Mouse (Mus musculus) lung, postnatal 0 days (tissue): ENCODE measurements around the gene Trp53bp1. TPM values are rescaled to one million over a fixed set of nuclear protein-coding genes. Genes with fewer than 3 reads are reported as not detected.

Experiments used
- ATAC-seq: fragments of 200-750 bp; cut with Nextera tagmentation; 2 replicates; pipeline ENCODE4 v1.8.0; 2017; ENCODE audit warnings: moderate library complexity
- DNase-seq: peaks from one replicate; pipeline ENCODE4 v3.0.0-alpha.2; 2016; ENCODE audit warnings: low spot score
- H3K27ac ChIP-seq: fragments of 300-500 bp; sonication (generic); 2 replicates; pipeline ENCODE4 v1.5.1; 2014; ENCODE audit warnings: antibody characterized with exemption, mild to moderate bottlenecking, low read length, mixed read lengths
- H3K27me3 ChIP-seq: fragments of 300-500 bp; sonication (generic); replicated peaks from 2 replicates; pipeline ENCODE4 v1.6.1; 2014; ENCODE audit warnings: low read length, mixed read lengths; ENCODE audit not compliant: insufficient read depth
- H3K36me3 ChIP-seq: fragments of 300-500 bp; sonication (generic); 2 replicates; pipeline ENCODE4 v1.6.1; 2014; ENCODE audit warnings: low read length, mixed read lengths; ENCODE audit not compliant: insufficient read depth
- H3K4me1 ChIP-seq: fragments of 300-500 bp; sonication (generic); 2 replicates; pipeline ENCODE4 v1.6.1; 2014; ENCODE audit warnings: antibody characterized with exemption, low read depth, low read length, mixed read lengths; ENCODE audit not compliant: insufficient read depth
- H3K4me2 ChIP-seq: fragments of 300-500 bp; sonication (generic); replicated peaks from 2 replicates; pipeline ENCODE4 v1.6.1; 2014; ENCODE audit warnings: low read depth, mild to moderate bottlenecking, low read length, moderate library complexity, mixed read lengths
- H3K4me3 ChIP-seq: fragments of 300-500 bp; sonication (generic); 2 replicates; pipeline ENCODE4 v1.5.1; 2014; ENCODE audit warnings: low read depth, low read length
- H3K9ac ChIP-seq: fragments of 300-500 bp; sonication (generic); replicated peaks from 2 replicates; pipeline ENCODE4 v1.6.1; 2014; ENCODE audit warnings: low read depth, mild to moderate bottlenecking
- H3K9me3 ChIP-seq: fragments of 300-500 bp; sonication (generic); 2 replicates; pipeline ENCODE4 v1.6.1; 2016; ENCODE audit warnings: low read length, mixed read lengths
- CTCF ChIP-seq: IDR thresholded peaks from 2 replicates; pipeline ENCODE4 v1.5.1; 2016; ENCODE audit warnings: antibody characterized with exemption, mild to moderate bottlenecking
- EP300 ChIP-seq: IDR thresholded peaks from 2 replicates; pipeline ENCODE4 v1.6.1; 2016; ENCODE audit warnings: antibody characterized with exemption, mild to moderate bottlenecking, control low read depth
- whole genome bisulfite sequencing: fragments of 180-500 bp; shearing (Covaris S2); extraction: QIAGEN DNeasy Blood & Tissue Kit; methylation state at CpG from one replicate; pipeline ENCODE4 v1.1.7; 2014; 5-methylcytosine and 5-hydroxymethylcytosine counted together
- polyA plus RNA-seq: library from polyadenylated mRNA; unstranded; fragments of >200 nt; fragmentation: Nextera tagmentation; extraction: Ambion mirVana; gene quantifications from 2 replicates; pipeline ENCODE4 v1.2.1, GENCODE M21; 2015

Gene Trp53bp1
- polyA plus RNA-seq, 1 experiment from 2014 or later: 9.8 TPM

- TF ChIP-seq EP300 (no peak), CTCF (no peak)
- no peak overlapping the region for H3K9ac ChIP-seq
- 20% methylated on average over 9 of the region's 9 CpGs for WGBS
These were observed 26.5 kb upstream of the Trp53bp1 start for GRCm38 (mm10) chr2:121297701-121298100.

GRCm38 (mm10) chr2:121296754-121297231, 25.6 kb upstream of the Trp53bp1 start:
- peaks cover 7% of the 10 kb centered on the region; the same call in 1 of the 2 replicates for H3K4me1 ChIP-seq
- WGBS: 31% methylated on average over 6 of the region's 6 CpGs
- H3K27ac ChIP-seq: no peak overlapping the region
- no peak overlapping the region for H3K9ac ChIP-seq
- H3K4me2 ChIP-seq: no peak overlapping the region
- H3K36me3 ChIP-seq: no peaks in the 10 kb centered on the region
- DNase-seq (no peak), ATAC-seq (no peak)
- H3K9me3 ChIP-seq: no peaks in the 10 kb centered on the region
- H3K4me3 ChIP-seq: no peak overlapping the region
- no peaks in the 10 kb centered on the region for H3K27me3 ChIP-seq
- TF ChIP-seq EP300 (no peak), CTCF (no peak)

More at GRCm38 (mm10) chr2:121297701-121298100, 26.5 kb upstream of the Trp53bp1 start:
- H3K27me3 ChIP-seq: no peaks in the 10 kb centered on the region
- H3K27ac ChIP-seq: no peak overlapping the region
- no peak overlapping the region for H3K4me3 ChIP-seq
- no peak overlapping the region for H3K4me2 ChIP-seq
- H3K4me1 ChIP-seq: peaks cover 7% of the 10 kb centered on the region; the same call in 1 of the 2 replicates
- H3K36me3 ChIP-seq: no peaks in the 10 kb centered on the region
- DNase-seq (no peak), ATAC-seq (no peak)
- no peaks in the 10 kb centered on the region for H3K9me3 ChIP-seq

- Histone ChIP-seq H3K9me3 (no peaks in the 10 kb centered on the region), H3K27ac (no peak overlapping the region), H3K4me3 (peak overlapping the region; percentile 17), H3K27me3 (0 out of 2 replicates have a peak, but pooled peaks cover 4% of the 10 kb centered on the region), H3K4me2 (peak overlapping the region; percentile 45), H3K4me1 (peaks cover 7% of the 10 kb centered on the region; the same call in 1 of the 2 replicates), H3K9ac (no peak overlapping the region), H3K36me3 (no peaks in the 10 kb centered on the region)
- DNase-seq (peak; percentile 14), ATAC-seq (peak; percentile 12; the same call in 1 of the 2 replicates)
- TF ChIP-seq CTCF (no peak), EP300 (no peak)
- WGBS: 6% methylated on average over 15 of the region's 15 CpGs
These were observed 24.7 kb upstream of the Trp53bp1 start for GRCm38 (mm10) chr2:121295608-121296571.

- peak overlapping the region; percentile 45 for H3K4me2 ChIP-seq
- TF ChIP-seq CTCF: no peak
- TF ChIP-seq EP300: no peak
- H3K4me3 ChIP-seq: peak overlapping the region; percentile 17
- ATAC-seq (peak; percentile 56), DNase-seq (peak; percentile 48)
- H3K4me1 ChIP-seq: peaks cover 7% of the 10 kb centered on the region; the same call in 1 of the 2 replicates
- no peaks in the 10 kb centered on the region for H3K36me3 ChIP-seq
- no peaks in the 10 kb centered on the region for H3K9me3 ChIP-seq
- no peak overlapping the region for H3K9ac ChIP-seq
- H3K27ac ChIP-seq: no peak overlapping the region
- H3K27me3 ChIP-seq: 0 out of 2 replicates have a peak, but pooled peaks cover 8% of the 10 kb centered on the region
- 1% methylated on average over 18 of the region's 18 CpGs for WGBS
These were observed 23.8 kb upstream of the Trp53bp1 start for GRCm38 (mm10) chr2:121294753-121295607.

- peak; percentile 67 for ATAC-seq
- peak; percentile 62 for DNase-seq
- peaks cover 15% of the 10 kb centered on the region; the same call in 1 of the 2 replicates for H3K27me3 ChIP-seq
- peak overlapping the region; percentile 45; the same call in 1 of the 2 replicates for H3K4me2 ChIP-seq
- TF ChIP-seq EP300: no peak
- no peak for TF ChIP-seq CTCF
- H3K4me3 ChIP-seq: no peak overlapping the region
- H3K9ac ChIP-seq: no peak overlapping the region
- no peaks in the 10 kb centered on the region for H3K9me3 ChIP-seq
- 15% methylated on average over 4 of the region's 4 CpGs for WGBS
- peaks cover 7% of the 10 kb centered on the region; the same call in 1 of the 2 replicates for H3K4me1 ChIP-seq
- no peak overlapping the region for H3K27ac ChIP-seq
- H3K36me3 ChIP-seq: no peaks in the 10 kb centered on the region
These were observed 23.0 kb upstream of the Trp53bp1 start for GRCm38 (mm10) chr2:121294182-121294581.
